Mouse (Mus musculus): ENCODE results near the gene Stk24. TPM values are rescaled to one million over a fixed set of nuclear protein-coding genes. Genes with fewer than 3 reads are reported as not detected.
A peak's percentile ranks its signal among the peaks of the same experiment; 100 is the strongest.

Gene Stk24
- total RNA-seq, 2 experiments from 2014 or later: 26.1 to 28.9 TPM

DNA sequence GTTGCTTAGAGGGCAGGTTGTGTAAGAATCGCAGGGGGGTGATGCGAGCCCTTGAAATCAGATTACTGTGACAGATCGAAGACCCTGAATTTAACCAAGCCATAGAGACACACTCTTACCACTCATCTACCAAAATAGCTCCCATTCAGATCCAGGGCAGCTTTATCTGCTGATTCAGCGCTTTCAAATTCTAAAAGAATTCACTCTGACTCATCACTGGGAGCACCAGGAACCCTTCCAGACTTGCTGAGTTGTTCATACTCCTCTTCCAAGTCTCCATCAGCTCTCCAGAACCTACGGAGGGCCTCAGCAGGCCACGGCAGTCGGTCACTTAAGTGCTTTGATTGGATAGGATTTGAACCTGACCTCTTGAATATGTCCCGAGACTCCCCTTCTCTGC is 5.6 kb upstream of the Stk24 start:
- intact Hi-C loops (cut with DNase I): no loop called here
- DNase-seq: no peak

DNA sequence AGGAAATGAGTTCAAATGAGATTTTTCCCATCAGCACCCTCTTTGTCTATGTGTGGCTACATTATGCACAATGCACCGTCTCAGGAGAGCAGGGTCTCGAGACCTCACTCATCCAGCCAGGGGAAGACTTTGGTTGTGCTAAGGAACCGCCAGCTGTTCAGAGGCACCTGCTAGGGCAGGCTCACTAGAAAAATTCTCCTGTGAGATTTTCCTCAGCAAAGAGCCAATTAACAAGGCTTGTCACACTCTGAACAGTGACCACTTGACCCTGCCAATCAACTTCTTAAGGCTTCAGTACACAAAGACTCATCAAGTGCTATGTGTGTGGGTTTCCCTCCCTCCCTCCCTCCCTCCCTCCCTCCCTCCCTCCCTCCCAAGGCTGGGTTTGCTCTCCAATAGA is 4.0 kb upstream of the Stk24 start:
- no peak for DNase-seq
- intact Hi-C loops (cut with DNase I): loop anchor here (5.0 kb wide), 2 partner anchors 86 to 106 kb away; no protein-coding TSS in a partner anchor

DNA sequence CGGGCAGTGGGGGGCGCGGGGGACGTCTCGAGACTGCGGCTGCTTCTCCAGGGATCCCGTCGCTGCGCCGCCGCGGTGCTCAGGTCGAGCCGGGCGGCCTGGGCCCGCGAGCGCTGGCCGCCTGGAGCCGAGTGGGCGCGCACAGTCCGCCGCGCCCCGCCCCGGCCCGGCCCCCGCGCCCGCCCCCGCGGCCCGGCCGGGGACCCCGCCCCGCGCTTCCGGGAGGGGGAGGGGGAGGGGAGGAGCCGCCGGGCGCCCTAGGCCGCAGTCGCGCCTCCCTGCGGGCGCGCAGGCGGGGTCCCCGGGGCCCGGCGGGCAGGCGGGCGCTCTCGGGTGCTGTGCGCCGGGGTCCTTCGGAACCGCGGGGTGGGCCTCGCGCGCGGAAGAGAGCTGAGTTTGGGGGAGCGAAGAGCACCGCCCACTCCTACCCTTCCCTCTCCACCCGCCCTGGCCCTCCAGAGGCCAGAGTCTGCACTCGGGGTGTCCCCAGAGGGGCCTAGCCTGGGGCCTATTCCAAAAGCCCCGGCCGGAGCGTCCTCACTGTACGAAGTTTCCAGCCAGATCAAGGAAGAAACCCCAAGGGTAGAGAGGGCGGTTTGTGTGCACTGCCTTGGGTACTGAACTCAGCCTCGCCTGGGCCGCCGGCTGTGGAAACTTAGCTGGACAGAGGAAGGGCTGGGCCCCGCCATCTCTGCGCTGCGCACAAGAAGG is 540 bp downstream of the Stk24 start:
- intact Hi-C loops (cut with DNase I): no loop called here
- DNase-seq: peak; percentile 75 to 81

DNA sequence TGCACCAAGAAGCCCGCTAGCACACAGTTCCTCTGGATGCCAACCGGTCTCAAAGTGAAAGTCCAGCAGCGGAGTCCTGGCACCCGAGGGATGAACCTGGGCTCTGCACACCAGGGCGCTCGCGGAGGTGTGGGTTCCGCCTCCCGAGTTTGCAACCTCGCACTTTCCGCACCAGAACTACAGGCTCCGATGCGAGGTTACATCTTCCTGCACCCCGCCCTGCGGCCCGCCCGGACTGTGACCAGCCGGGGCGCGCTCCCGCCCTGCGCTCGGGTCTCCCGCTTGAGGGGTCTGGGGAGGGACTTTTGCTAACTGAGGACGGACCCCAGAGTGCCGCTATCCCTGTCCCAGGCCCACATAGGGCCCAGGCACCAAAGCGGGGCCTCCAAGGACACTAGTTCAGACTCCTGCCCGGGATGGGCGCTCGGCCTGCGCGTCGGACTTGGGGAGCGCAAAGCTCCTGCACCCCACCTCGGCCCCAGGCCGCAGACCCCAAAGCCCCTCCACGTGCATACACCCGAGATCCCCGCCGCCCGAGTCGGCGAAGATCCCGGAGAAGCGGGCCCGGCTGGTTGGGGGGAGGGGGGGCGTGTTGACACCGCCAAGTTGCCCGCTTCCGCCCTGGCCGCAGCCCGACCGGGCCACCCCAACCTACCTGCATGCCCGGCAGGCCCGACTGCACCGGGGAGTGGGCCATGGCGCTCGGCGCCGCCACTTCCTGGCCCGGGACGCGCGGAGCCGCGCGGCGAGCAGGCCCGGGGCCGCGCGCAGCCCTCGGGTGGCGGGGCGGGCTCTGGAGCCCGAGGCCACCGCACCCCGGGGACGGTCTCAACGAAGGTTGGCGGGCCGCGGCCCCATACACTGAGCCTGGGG is 1.3 kb downstream of the Stk24 start:
- intact Hi-C loops (cut with DNase I): no loop called here
- peak; percentile 25 to 77 for DNase-seq

DNA sequence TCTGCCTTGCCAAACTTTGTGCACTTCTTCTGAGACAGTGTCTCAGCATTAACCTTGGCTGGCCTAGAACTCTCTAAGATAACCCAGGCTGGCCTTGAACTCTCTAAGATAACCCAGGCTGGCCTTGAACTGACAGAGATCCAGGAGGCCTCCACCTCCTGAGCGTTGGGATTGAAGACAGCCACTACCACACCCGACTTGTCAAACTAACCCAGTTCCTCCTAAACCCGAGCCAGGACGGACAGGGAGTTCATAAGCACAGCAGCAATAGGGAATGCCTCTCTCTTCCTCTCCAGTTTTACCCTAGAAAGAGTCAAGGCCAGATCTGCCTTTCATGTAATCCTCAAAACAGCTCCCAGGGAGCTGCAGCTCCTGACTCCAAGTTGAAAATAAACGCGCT is 3.2 kb downstream of the Stk24 start:
- no peak for DNase-seq
- intact Hi-C loops (cut with DNase I): no loop called here

DNA sequence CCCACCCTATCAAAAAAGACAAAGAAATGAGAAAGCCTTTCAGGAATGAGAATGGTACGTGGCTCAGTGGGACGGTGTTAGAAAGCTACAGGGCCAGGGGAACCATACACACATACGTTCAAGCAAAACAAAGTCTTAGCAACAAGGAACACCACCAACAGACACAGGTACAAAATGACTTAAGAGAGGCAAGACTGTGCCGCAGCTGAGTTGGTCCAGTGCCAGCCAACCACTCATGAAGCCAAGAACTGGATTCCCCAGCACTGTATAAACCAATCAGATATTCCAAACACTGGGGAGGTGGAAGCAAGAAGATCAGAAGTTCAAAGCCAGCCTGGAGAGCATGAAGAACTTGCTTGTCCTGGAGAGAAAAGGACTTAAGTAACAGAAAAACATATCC is 5.9 kb downstream of the Stk24 start:
- no peak for DNase-seq
- intact Hi-C loops (cut with DNase I): no loop called here

DNA sequence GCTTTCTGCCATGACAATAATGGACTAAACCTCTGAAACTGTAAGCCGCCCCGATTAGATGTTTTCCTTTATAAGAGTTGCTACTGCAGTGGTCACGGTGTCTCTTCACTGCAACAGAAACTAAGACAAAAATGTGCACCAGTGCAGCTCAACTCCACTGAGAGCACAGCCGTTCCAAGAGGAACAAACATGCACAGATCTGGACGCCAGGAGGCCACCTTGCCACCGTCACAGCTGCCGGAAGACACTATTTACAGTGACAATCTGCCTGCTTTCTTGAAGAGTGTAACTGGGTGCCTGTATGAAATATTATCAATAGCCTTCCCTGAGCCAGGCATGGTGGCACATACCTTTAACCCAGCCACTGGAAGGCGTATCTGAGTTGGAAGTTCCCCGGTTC is 6.8 kb downstream of the Stk24 start:
- intact Hi-C loops (cut with DNase I): no loop called here
- no peak for DNase-seq

DNA sequence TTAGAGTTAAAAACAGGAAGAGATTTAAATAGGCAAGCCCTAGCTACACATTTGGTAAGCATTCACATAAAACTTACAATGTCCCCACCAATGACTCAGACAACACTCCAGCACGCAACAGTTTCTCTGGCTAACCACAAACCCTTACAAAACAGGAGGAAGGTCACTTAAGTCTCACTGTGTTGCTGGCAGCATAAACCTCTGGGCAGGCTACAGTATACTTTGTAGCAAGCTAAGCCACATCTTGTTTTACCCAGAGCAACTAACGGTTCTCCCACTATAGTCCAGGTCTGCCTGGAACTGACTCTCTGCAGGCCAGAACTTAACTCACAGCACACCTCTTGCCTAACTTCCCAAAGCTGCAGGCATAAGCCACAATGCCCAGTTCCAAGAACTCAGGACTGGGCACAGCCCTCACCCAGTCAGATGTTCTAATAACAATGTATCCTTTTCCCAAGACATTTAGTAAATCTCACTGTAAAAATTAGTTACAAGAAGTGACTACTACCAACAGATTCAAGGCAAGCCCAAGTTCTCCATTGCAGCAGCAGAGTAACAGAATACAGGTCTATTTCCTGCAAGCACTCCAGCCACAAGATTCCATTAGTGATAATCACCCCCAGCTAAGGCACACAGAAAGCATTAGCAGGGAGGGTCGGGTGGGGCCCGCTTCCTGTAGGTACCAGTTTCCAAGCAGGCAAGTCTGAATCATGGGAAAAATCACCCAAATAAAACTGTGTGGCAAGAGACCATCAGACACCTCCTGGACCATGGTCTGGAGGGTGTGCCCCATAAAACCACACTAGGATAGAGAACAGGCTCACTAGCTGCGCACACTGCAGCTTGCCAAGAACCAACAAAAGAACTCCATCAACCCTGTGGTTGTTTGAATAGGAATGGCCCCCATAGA is 7.6 kb downstream of the Stk24 start:
- no peak for DNase-seq
- intact Hi-C loops (cut with DNase I): no loop called here

DNA sequence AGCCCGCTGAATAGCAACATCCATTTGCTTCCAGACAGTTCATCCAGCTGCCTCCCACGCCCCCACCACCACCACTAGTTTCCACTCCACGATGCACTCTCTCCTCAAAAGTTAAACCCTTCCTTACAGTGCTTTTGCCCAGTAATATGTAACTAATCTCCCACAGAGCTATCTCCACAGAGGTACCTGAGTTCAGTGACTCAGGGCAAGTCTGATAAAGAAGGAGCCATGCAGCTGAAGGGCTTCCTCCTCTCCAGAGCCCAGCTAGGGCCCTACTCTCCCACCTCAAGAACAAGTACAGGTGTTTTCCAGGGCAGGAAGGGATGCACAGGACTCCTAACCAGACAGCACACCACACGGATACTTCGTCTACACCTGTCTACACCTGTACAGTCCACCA is 10.4 kb downstream of the Stk24 start:
- DNase-seq: no peak
- intact Hi-C loops (cut with DNase I): no loop called here

DNA sequence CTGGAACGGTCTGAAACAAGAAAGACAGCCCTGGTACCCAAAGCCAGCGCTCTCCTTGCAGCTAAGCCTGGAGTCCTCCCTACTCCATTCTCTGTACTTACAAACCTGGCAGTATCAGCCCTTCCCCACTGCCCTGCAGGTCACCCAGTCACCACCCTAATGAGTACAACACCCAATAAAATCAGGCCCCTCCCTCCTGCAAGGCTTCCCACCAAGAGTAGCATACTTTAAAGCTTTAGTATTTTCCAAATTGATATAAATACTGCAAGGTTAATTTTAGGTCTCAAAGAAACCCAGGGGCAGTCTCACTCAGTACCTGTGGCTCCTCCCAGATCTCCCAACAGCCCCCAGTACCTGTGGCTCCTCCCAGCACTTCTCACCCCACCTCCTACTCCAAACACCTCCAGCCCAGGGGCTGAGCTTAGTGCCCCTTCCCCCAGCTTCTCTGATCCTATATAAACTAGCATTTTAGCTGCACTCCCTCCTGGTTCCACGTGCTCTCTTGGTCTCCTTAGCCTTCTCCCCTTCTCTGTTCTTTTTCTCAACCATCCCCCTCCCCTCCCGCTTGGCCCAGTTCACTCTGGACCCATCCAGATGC is 11.6 kb downstream of the Stk24 start:
- intact Hi-C loops (cut with DNase I): no loop called here
- DNase-seq: no peak

DNA sequence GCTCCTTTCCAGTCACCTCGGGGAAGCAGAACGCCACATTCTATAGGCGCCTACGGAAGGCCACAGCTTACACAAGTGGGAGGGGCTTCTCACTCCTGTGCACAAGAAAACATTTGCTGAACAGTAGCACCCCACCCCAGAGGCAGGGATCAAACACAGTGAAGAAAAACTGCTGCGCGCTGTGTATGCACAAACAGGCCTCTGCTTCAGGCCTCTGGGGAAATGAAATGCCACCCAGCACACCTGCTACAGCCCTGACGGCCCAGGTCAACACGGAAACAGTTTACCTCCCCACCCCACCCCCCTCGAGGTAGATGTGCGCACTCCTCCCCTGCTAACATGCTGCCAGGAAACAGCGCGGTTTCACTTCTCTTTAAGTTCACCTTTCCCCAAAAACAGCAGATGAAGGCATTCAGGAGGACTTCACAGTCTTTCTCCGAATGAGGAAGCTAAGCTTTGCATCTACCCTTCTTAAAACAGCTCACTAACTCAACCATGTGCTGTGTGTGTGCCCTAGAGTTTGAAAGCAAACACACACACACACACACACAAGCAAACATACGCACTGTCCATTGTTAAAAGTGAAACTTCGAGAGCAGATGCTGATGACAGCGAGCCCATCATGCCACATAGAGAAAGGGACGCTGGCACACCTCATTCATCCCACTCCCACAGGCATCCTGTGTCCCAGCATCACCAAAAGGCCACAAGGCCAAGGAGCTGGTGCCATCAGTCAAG is 13.7 kb downstream of the Stk24 start:
- no peak for DNase-seq
- intact Hi-C loops (cut with DNase I): no loop called here

DNA sequence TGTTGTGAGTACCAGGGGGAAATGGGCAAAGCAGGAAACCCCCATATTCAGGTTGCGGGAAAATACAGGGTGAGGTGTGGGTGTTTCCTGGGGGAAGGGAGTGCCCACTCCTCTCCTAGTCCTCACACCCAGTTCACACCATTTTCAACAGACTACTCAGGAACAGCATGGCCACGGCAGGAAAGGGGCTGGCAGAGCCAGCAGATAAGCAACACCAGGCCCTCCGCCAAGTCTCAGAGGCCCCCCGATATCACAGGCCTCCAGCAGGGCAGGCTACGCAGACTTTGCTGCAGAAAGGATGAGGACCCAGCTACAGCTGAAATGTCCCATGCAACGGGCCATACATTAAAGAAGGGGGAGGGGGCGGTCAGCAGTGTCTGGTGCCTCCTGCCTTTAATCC is 14.4 kb downstream of the Stk24 start:
- intact Hi-C loops (cut with DNase I): no loop called here
- DNase-seq: no peak

DNA sequence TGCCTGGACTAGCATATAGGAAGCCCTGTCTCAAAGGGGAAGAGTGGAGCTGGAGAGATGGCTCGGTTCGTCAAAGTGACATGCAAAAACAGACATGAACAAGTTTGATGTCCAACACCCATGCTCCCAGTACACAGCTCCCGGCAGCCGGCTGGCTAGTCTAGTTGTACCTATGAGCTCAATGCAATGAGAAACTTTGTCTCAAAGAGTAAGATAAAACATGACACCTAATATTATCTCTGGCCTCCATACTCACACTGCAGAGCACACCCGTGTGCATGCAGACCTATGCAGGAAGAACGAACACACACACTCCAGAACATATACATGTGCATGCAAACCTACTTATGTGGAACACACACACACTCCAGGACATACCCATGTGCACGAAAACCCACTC is 15.5 kb downstream of the Stk24 start:
- DNase-seq: no peak
- intact Hi-C loops (cut with DNase I): no loop called here

DNA sequence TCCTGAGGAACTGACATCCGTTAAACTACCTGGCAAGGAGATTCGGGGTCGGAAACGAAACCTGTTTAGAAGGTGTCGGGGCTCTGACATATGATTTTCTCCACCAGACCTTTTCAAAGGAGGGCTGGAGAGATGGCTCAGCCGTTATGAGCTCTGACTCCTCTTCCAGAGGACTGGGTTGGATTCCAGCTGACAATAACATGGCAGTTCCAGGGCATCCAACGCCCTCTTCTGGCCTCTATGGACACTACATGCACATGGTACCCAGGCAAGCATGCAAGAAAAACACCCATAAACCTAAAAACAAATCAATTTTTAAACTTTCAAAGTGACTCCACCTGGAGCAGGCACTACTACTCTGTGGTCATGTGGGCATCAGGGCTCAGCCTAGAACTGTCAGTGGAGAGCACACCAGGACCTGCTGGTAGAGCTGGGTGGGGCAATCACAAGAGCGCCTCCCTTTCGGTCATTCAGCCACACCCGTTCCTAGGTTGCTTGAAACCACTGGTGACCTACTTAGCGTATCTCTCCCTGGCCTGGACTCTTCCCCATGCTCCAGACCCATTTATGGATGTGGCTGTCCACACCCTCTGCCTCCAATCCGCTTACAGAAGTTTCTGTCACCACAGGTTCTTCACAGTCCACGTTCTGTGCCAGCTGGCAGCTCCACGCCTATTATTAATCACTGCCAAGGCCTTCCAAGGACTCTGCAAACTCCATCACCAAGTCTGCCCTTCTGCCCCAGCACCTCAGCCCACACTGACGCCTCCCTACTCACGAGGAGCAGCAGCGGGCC is 18.3 kb downstream of the Stk24 start:
- intact Hi-C loops (cut with DNase I): no loop called here
- peak; percentile 69 to 75 for DNase-seq

DNA sequence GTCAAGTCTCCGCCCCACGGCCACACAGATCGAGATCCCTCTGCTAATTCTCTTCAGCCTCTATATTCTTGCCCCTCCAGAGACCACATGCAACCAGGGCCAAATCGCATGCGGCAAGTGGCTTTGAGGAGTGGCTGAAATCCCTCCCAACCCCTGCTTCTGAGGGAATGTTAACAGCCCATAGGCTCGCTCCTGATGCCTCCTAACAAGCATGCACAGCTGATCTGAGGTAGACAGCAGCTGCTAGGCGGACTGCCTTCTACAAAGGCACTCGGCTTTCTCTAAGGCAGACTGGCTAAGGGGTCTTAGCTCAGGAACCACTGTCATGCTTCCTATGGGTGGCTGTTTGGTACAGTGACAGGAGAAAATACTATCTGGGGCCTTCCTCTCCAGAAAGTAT is 20.0 kb downstream of the Stk24 start:
- DNase-seq: no peak
- intact Hi-C loops (cut with DNase I): no loop called here

DNA sequence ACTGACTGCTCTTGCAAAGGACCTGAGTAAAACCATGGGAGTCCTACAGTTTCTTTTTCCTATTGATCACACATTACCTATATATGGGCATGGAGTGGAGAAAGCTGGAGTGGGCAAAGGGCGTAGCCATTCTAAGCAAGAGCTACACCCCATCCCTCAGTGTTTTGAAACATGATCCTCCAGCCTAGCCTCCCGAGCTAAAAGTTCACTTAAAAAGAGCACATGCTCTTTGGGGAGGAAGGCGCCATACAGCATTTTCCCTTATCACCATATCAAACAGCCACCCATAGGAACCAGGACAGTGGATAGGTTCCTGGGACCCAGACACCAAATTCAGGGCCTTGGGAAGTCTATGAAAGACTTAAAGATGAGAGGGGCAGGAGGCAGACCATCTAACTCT is 20.8 kb downstream of the Stk24 start:
- DNase-seq: no peak
- intact Hi-C loops (cut with DNase I): no loop called here

DNA sequence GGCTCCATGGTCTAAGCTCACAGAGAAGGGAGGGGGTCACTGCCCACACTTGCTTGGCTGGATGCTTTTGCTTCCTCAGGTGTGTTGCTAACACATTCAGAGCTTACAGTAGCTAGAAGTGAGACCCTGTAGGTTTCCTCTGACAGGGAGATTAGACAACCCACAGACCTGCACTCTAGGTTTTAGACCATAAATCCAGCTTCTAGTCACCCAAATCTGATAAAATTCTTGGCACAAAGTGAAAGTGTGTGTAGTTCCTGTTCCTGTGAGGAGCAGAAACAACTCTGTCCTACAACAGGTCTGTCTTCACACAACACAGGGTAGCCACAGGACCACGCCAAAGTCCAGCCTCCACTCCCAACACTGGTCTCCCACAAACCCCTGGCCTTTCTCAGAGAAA is 21.5 kb downstream of the Stk24 start:
- intact Hi-C loops (cut with DNase I): no loop called here
- no peak for DNase-seq

DNA sequence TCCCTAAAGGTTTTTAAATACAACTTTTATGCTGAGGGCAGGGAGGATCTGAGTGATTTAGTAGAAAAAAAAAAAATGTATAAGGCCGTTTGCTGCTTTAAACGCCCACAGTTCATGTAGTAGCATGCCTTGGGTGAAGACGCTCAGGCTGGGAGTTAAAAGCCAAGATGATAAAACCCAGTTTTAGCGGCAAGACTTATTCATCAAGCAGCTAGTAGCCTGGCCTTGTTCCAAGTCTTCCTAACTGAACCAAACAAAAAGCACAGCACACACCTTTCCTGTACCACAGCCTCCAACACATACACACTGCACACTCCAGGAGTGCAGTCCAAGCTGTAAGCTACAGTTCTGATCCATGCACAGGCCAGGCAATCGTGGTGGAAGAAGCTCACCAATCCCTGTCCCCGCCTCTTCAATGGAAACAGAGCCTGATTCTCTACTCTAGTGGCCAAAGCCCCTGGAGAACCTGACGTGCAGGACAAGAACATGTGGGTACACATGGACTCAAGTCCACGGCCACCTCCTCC is 23.4 kb downstream of the Stk24 start:
- intact Hi-C loops (cut with DNase I): no loop called here
- DNase-seq: no peak

DNA sequence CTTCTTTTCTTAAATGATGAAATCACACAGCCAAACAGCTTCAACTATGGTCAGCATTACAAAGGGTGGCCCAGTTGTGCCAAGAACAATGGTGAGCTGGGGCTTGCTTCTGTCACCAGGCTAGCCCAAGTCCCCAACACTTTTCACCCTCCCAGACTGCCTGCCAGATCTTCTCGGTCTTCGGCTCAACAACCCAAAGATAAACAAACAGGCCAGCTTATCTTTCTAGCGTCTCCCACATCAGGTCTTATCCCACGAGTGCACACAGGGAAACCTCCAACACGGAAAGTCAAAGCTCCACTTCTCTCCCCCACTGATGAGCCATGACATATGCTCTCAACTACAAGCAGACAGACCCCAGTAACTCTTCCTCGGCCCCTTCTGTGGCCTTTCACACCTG is 24.1 kb downstream of the Stk24 start:
- intact Hi-C loops (cut with DNase I): no loop called here
- DNase-seq: no peak
